ENCODE assay signal across 22 mouse cellular contexts in the genomic region with DNA sequence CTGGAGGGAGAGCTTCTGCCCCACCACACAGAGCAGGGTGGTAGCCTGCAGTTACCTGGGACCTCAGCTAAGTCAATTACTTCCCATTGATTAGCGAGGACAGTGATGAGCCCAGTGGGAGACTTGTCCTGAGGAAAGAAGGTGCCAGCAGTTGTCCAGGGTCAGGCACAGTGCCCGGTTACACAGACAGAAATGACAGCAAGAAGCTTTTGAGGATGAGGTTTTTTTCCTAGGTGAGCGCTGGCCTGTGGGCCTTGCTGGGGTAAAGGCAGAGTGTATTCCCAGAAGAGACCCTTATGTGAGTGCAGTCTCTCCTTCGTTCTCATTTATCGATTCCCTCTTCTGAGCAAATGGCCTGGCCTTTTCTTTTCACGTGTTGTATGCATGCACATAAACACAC. TPM values are rescaled to one million over a fixed set of nuclear protein-coding genes. Genes with fewer than 3 reads are reported as not detected.
"Had no signal": no experiment of that assay in that cellular context is flagged by ENCODE, and none has a peak within 500 bp of the region (broad histone marks: within the 10 kb centered on the region; RNA-seq: fewer than 3 reads in every experiment).

No protein-coding gene starts in this region.

- H3K36me3 ChIP-seq: liver, embryonic 13.5 days; liver, embryonic 15.5 days; lung, embryonic 15.5 days; midbrain, embryonic 15.5 days; neural tube, embryonic 12.5 days; stomach, embryonic 15.5 days had no signal

- H3K4me2 ChIP-seq: liver, embryonic 11.5 days; liver, embryonic 13.5 days; liver, embryonic 15.5 days; lung, embryonic 15.5 days; midbrain, embryonic 15.5 days; neural tube, embryonic 12.5 days; stomach, embryonic 15.5 days had no signal

- ATAC-seq: liver, postnatal 0 days; lung, postnatal 0 days; midbrain, embryonic 15.5 days had no signal

- DNase-seq: liver, embryonic 13.5 days; liver, postnatal 0 days; lung, adult 2 months; lung, postnatal 14 days; lung, postnatal 36 days; right cerebral cortex, postnatal 14 days; thymus, adult 2 months; thymus, postnatal 25 days; thymus, postnatal 4 days had no signal

- H3K27ac ChIP-seq: liver, embryonic 13.5 days; liver, embryonic 15.5 days; lung, embryonic 15.5 days; macrophage; midbrain, embryonic 15.5 days; neural tube, embryonic 12.5 days; stomach, embryonic 15.5 days; stomach, postnatal 0 days had no signal

- H3K9ac ChIP-seq: liver, embryonic 13.5 days; liver, embryonic 15.5 days; liver, postnatal 0 days; lung, embryonic 15.5 days; midbrain, embryonic 15.5 days; neural tube, embryonic 12.5 days; stomach, embryonic 15.5 days had no signal

- H3K4me3 ChIP-seq: liver, embryonic 13.5 days; liver, embryonic 15.5 days; lung, embryonic 15.5 days; megakaryocyte, embryonic 14.5 days; midbrain, embryonic 15.5 days; neural tube, embryonic 12.5 days; stomach, embryonic 15.5 days had no signal

- H3K9me3 ChIP-seq: liver, embryonic 13.5 days; liver, embryonic 15.5 days; lung, embryonic 15.5 days; midbrain, embryonic 15.5 days; neural tube, embryonic 12.5 days; stomach, embryonic 15.5 days had no signal

RNA-seq across cellular contexts. Expression of a gene that starts 10.6 kb away (rescaled TPM):
- total RNA-seq: megakaryocyte progenitor cell, adult 5-6 weeks; monocyte, adult 5-6 weeks; neutrophil, adult 5-6 weeks had no signal
- polyA plus RNA-seq: liver, embryonic 11.5 days; liver, embryonic 13.5 days; macrophage had no signal

RNA-seq across cellular contexts. Expression of a gene that starts 17.5 kb away (rescaled TPM):
- total RNA-seq: monocyte, adult 5-6 weeks; neutrophil, adult 5-6 weeks had no signal
- polyA plus RNA-seq: macrophage had no signal

RNA-seq across cellular contexts. Expression of a gene that starts 41.4 kb away (rescaled TPM):
- total RNA-seq: monocyte, adult 5-6 weeks had no signal

RNA-seq across cellular contexts. Expression of a gene that starts 54.1 kb away (rescaled TPM):
- total RNA-seq: megakaryocyte progenitor cell, adult 5-6 weeks; monocyte, adult 5-6 weeks had no signal
- polyA plus RNA-seq: macrophage had no signal
